Mouse (Mus musculus): ENCODE measurements at regions not wholly inside any gene's neighbourhood (a gene's known extent, or its start where the extent isn't known, plus 50 kb on each side); places are given as distances from the start of the nearest gene placed in this dataset.
A peak's percentile ranks its signal among the peaks of the same experiment; 100 is the strongest.

GRCm38 (mm10) chr4:72060605-72061352 is 139.9 kb downstream of the Tle1 start:
- DNase-seq (ENCODE audit: low spot score in 2 of 2), result no peak

- DNase-seq (ENCODE audit: low spot score in 2 of 2), result no peak
These were observed 150.9 kb downstream of the Tle1 start for GRCm38 (mm10) chr4:72049638-72050454.

GRCm38 (mm10) chr4:72022152-72022551 is 178.6 kb downstream of the Tle1 start:
- no peak for DNase-seq (ENCODE audit: low spot score in 2 of 2)

GRCm38 (mm10) chr4:72014221-72014850 is 186.4 kb downstream of the Tle1 start:
- DNase-seq (ENCODE audit: low spot score in 2 of 2), result peak in 1 of 2 experiments; percentile 14

GRCm38 (mm10) chr4:72013583-72013982 is 187.1 kb downstream of the Tle1 start:
- DNase-seq (ENCODE audit: low spot score in 2 of 2), result peak; percentile 9 to 67

GRCm38 (mm10) chr4:72010316-72010715 is 190.4 kb downstream of the Tle1 start:
- no peak for DNase-seq (ENCODE audit: low spot score in 2 of 2)

GRCm38 (mm10) chr4:72005926-72006325 is 194.8 kb downstream of the Tle1 start:
- no peak for DNase-seq (ENCODE audit: low spot score in 2 of 2)

GRCm38 (mm10) chr4:72001221-72001875 is 199.4 kb downstream of the Tle1 start:
- no peak for DNase-seq (ENCODE audit: low spot score in 2 of 2)

GRCm38 (mm10) chr4:71968701-71969100 is 210.9 kb upstream of the Gm11232 start:
- DNase-seq (ENCODE audit: low spot score in 2 of 2), result no peak

GRCm38 (mm10) chr4:71953441-71953840 is 195.7 kb upstream of the Gm11232 start:
- DNase-seq (ENCODE audit: low spot score in 2 of 2), result peak in 1 of 2 experiments; percentile 44

- no peak for DNase-seq (ENCODE audit: low spot score in 2 of 2)
These were observed 175.6 kb upstream of the Gm11232 start for GRCm38 (mm10) chr4:71933240-71933986.

GRCm38 (mm10) chr4:71932818-71933217 is 175.1 kb upstream of the Gm11232 start:
- DNase-seq (ENCODE audit: low spot score in 2 of 2), result no peak

GRCm38 (mm10) chr4:71911551-71911950 is 153.8 kb upstream of the Gm11232 start:
- DNase-seq (ENCODE audit: low spot score in 2 of 2), result no peak

- peak; percentile 30 to 51 for DNase-seq (ENCODE audit: low spot score in 2 of 2)
These were observed 117.9 kb upstream of the Gm11232 start for GRCm38 (mm10) chr4:71875651-71876050.

- DNase-seq (ENCODE audit: low spot score in 2 of 2), result no peak
These were observed 109.2 kb upstream of the Gm11232 start for GRCm38 (mm10) chr4:71866948-71867347.

- peak in 1 of 2 experiments; percentile 28 for DNase-seq (ENCODE audit: low spot score in 2 of 2)
These were observed 84.1 kb upstream of the Gm11232 start for GRCm38 (mm10) chr4:71841833-71842232.

GRCm38 (mm10) chr4:71840774-71841146 is 83.0 kb upstream of the Gm11232 start:
- peak in 1 of 2 experiments; percentile 1 for DNase-seq (ENCODE audit: low spot score in 2 of 2)

- DNase-seq (ENCODE audit: low spot score in 2 of 2), result peak in 1 of 2 experiments; percentile 37
These were observed 82.3 kb upstream of the Gm11232 start for GRCm38 (mm10) chr4:71839803-71840773.

- DNase-seq (ENCODE audit: low spot score in 2 of 2), result no peak
These were observed 81.5 kb upstream of the Gm11232 start for GRCm38 (mm10) chr4:71839134-71839802.

Measured in frontal cortex, postnatal 36 days (tissue).